Comparison of ENCODE assay signal across 12 mouse cellular contexts in the genomic region with DNA sequence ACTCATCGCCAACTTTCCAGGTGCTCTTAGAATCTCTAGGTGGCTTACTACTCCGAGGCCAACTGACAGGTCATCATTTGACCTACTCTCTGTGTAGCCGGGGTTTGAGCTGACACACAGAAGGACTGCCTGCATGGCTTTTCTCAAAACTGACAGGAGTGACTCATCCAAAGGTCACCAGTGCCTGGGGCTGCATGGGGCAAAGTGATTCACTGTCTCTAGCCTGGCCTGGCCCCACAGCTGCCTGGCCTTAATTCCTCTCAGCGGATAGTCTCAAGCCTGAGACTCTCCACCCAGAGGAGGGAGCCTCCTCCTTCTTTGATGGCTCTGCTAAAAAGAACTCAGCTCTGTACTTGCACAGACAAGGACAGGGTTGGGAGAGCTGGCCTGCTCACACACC.
A peak's percentile ranks its signal among the peaks of the same experiment; 100 is the strongest.
DNase-seq lines count a peak whose midpoint lies in the region; ATAC-seq and TF ChIP-seq lines count a peak whose summit lies in the region.
"Had no signal": no experiment of that assay in that cellular context is flagged by ENCODE, and none has a peak within 500 bp of the region (broad histone marks: within the 10 kb centered on the region; RNA-seq: fewer than 3 reads in every experiment).

No protein-coding gene starts in this region.

- H3K79me2 ChIP-seq in myocyte (ENCODE audit: control insufficient read depth, insufficient read depth) = no peaks in the 10 kb centered on the region

- peaks cover 37% of the 10 kb centered on the region for H3K4me1 ChIP-seq in lung, postnatal 0 days (ENCODE audit: insufficient read depth, low read depth, low read length)

- no peak overlapping the region for H3ac ChIP-seq in myocyte (ENCODE audit: control insufficient read depth, insufficient read length)

- no peak overlapping the region for H3K9ac ChIP-seq in lung, postnatal 0 days (replicated peaks; ENCODE audit: low read depth)
- H3K9ac ChIP-seq: embryonic facial prominence, embryonic 13.5 days; intestine, embryonic 15.5 days; limb, embryonic 13.5 days had no signal

- H3K27me3 ChIP-seq in lung, postnatal 0 days (replicated peaks; ENCODE audit: insufficient read depth, low read length) = no peaks in the 10 kb centered on the region
- H3K27me3 ChIP-seq in myocyte (ENCODE audit: control insufficient read depth, insufficient read depth, insufficient read length) = no peaks in the 10 kb centered on the region
- H3K27me3 ChIP-seq: intestine, embryonic 15.5 days had no signal

- no peaks in the 10 kb centered on the region for H3K36me3 ChIP-seq in lung, postnatal 0 days (ENCODE audit: insufficient read depth, low read length)
- no peaks in the 10 kb centered on the region for H3K36me3 ChIP-seq in myocyte (ENCODE audit: control insufficient read depth, insufficient read depth)
- H3K36me3 ChIP-seq: embryonic facial prominence, embryonic 13.5 days; G1E; intestine, embryonic 15.5 days; limb, embryonic 13.5 days had no signal

- no peak for DNase-seq in lung, postnatal 0 days (ENCODE audit: low spot score)
- no peak for DNase-seq in lung, postnatal 14 days
- peak; percentile 36 to 54 for DNase-seq in adrenal gland, adult 18-20 months (ENCODE audit: low spot score in 2 of 2)
- peak; percentile 61 for DNase-seq in heart, adult 8-10 months (ENCODE audit: low spot score)
- no peak for DNase-seq in kidney, postnatal 14 days
- DNase-seq in cerebellum, adult 11-12 months = no peak

- H3K9me3 ChIP-seq in lung, postnatal 0 days (ENCODE audit: low read length) = no peaks in the 10 kb centered on the region
- H3K9me3 ChIP-seq: embryonic facial prominence, embryonic 13.5 days; G1E; intestine, embryonic 15.5 days; limb, embryonic 13.5 days had no signal

- TF ChIP-seq CTCF in lung, postnatal 0 days (IDR thresholded peaks at IDR 0.05) = no peak

- H3K4me2 ChIP-seq in lung, postnatal 0 days (replicated peaks; ENCODE audit: low read depth, low read length) = no peak overlapping the region
- peak overlapping the region; percentile 79 for H3K4me2 ChIP-seq in myocyte (ENCODE audit: low read depth)
- H3K4me2 ChIP-seq: embryonic facial prominence, embryonic 13.5 days; intestine, embryonic 15.5 days; limb, embryonic 13.5 days had no signal

- TF ChIP-seq EP300 in lung, postnatal 0 days (IDR thresholded peaks at IDR 0.05) = no peak

- ATAC-seq in lung, postnatal 0 days = peak; percentile 13; the same call in 1 of the 2 replicates
- ATAC-seq in CD4-positive, CD25-positive, alpha-beta regulatory T cell, adult 4 months = no peak
- ATAC-seq: intestine, embryonic 15.5 days had no signal

- H3K27ac ChIP-seq in lung, postnatal 0 days (ENCODE audit: low read length) = peak overlapping the region; percentile 51; the same call in 1 of the 2 replicates
- H3K27ac ChIP-seq: embryonic facial prominence, embryonic 13.5 days; intestine, embryonic 15.5 days; limb, embryonic 13.5 days had no signal

- no peak for TF ChIP-seq POLR2A in myocyte (IDR thresholded peaks at IDR 0.05; ENCODE audit: insufficient read length, low read depth)

- no peak overlapping the region for H3K4me3 ChIP-seq in lung, postnatal 0 days (ENCODE audit: low read depth, low read length)
- H3K4me3 ChIP-seq in myocyte = peak overlapping the region; percentile 23
- H3K4me3 ChIP-seq: embryonic facial prominence, embryonic 13.5 days; intestine, embryonic 15.5 days; limb, embryonic 13.5 days had no signal

- WGBS in lung, postnatal 0 days = 67% methylated on average over 4 of the region's 4 CpGs

TF ChIP-seq in myocyte, 11 proteins besides CTCF, POLR2A, EP300 and RAD21:
- TF ChIP-seq TCF12 (IDR thresholded peaks at IDR 0.05; ENCODE audit: insufficient read depth, poor library complexity, severe bottlenecking) = no peak
- TF ChIP-seq POLR2AphosphoS2 (IDR thresholded peaks at IDR 0.05; ENCODE audit: insufficient read length, low read depth) = no peak
- TF ChIP-seq TCF3 (IDR thresholded peaks at IDR 0.05; ENCODE audit: insufficient read length, low read depth) = peak; percentile 12
- TF ChIP-seq MAX (IDR thresholded peaks at IDR 0.05; ENCODE audit: low read depth) = no peak
- peak in 2 of 3 experiments; percentile 51 to 88 for TF ChIP-seq MYOD1 (IDR thresholded peaks at IDR 0.05; ENCODE audit: control insufficient read depth in 1 of 3, insufficient read length in 2 of 3, low read depth in 2 of 3)
- no peak for TF ChIP-seq REST (IDR thresholded peaks at IDR 0.05; ENCODE audit: insufficient read depth, insufficient read length)
- TF ChIP-seq CEBPB (IDR thresholded peaks at IDR 0.05; ENCODE audit: insufficient read depth, poor library complexity, severe bottlenecking) = no peak
- TF ChIP-seq E2F4 (IDR thresholded peaks at IDR 0.05; ENCODE audit: insufficient read depth) = no peak
- TF ChIP-seq USF1 (IDR thresholded peaks at IDR 0.05; ENCODE audit: low read depth) = no peak
- no peak for TF ChIP-seq SRF (IDR thresholded peaks at IDR 0.05; ENCODE audit: control insufficient read depth, insufficient read length, low read depth)
- peak in 2 of 3 experiments; percentile 82 to 86 for TF ChIP-seq MYOG (IDR thresholded peaks at IDR 0.05; ENCODE audit: control insufficient read depth in 1 of 3, insufficient read depth in 1 of 3, insufficient read length in 2 of 3, low read depth in 2 of 3)

Comparison
In these comparisons a context has a peak if more than half of its experiments do, and no peak if none do; other contexts are left out.
1. DNase-seq: peak in adrenal gland, adult 18-20 months (2 of 2) and heart, adult 8-10 months (single experiment); none in lung, postnatal 0 days (single experiment), lung, postnatal 14 days (single experiment), kidney, postnatal 14 days (single experiment) and cerebellum, adult 11-12 months (single experiment).